Mouse (Mus musculus) ovary, postnatal 10 days (tissue): ENCODE data around the gene Fam83f.

ENCODE experiments used
- DNase-seq: peaks from one replicate; pipeline ENCODE4 v3.0.0; 2022; ENCODE audit warnings: low spot score

The Fam83f gene

DNA sequence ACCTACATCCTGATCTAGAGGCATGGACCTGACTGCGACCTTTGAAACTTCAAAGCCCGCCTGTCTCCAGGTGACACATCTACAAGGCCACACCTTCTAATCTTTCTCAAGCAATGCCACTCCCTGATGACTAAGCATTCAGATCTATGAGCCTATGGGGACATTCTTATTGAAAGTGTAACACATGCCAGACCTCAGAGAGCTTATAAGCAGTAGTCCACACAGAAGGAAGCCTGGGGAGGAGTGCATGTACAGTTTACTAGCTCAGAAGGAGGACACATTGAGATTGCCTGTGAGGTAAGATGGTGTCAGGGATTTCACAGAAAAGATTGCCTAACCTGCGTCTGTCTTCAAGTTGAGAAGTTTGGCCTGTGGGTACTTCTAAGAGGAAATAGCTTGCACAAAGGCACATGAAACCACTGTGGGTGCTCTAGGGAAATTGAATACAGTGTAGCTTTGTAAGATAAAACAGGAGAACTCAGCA is 71.4 kb downstream of the Fam83f start:
- DNase-seq = no peak

- DNase-seq = no peak
Observed at GRCm38 (mm10) chr15:80743606-80744005, 72.0 kb downstream of the Fam83f start.

GRCm38 (mm10) chr15:80744667-80745422 is 73.2 kb downstream of the Fam83f start:
- no peak for DNase-seq

GRCm38 (mm10) chr15:80748979-80749378 is 77.3 kb downstream of the Fam83f start:
- DNase-seq = no peak
